In the genomic region with DNA sequence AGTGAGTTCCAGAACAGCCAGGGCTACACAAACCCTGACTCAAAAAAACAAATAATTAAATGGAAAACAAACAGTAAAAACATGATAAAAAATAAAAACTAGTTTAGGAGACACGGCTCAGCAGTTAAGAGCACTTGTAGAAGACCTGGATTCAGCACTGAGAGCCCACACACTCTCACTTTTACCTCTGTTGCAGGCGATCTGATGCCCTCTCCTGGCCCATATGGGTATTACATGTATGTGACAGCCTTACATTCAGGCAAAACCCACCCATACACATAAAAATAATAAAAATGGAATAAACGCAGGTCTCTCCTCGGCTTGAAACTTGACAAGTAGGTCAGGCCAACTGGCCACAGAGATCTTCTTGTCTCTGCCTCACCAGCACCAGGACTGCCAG, we compare ENCODE assay signal across 9 mouse cellular contexts. TPM values are rescaled to one million over a fixed set of nuclear protein-coding genes. Genes with fewer than 3 reads are reported as not detected.
A peak's percentile ranks its signal among the peaks of the same experiment; 100 is the strongest.
DNase-seq lines count a peak whose midpoint lies in the region; ATAC-seq and TF ChIP-seq lines count a peak whose summit lies in the region.
"Had no signal": no experiment of that assay in that cellular context is flagged by ENCODE, and none has a peak within 500 bp of the region (broad histone marks: within the 10 kb centered on the region; RNA-seq: fewer than 3 reads in every experiment).

No protein-coding gene starts in this region.

- no peak overlapping the region for H3K4me2 ChIP-seq in lung, embryonic 14.5 days
- H3K4me2 ChIP-seq: limb, embryonic 12.5 days had no signal

- WGBS in lung, embryonic 14.5 days, result 7% methylated on average over 4 of the region's 4 CpGs

- H3K9ac ChIP-seq in lung, embryonic 14.5 days, result no peak overlapping the region
- H3K9ac ChIP-seq: limb, embryonic 12.5 days had no signal

- DNase-seq in MN1 (ENCODE audit: low spot score), result peak; percentile 89
- DNase-seq in brain, embryonic 14.5 days (ENCODE audit: low read depth), result peak; percentile 92
- peak; percentile 21 for DNase-seq in heart, postnatal 25 days (ENCODE audit: low spot score)
- peak; percentile 76 to 84 for DNase-seq in kidney, postnatal 4 days
- peak; percentile 93 for DNase-seq in lung, embryonic 14.5 days
- peak; percentile 86 for DNase-seq in retina, postnatal 1 day
- DNase-seq in thymus, postnatal 4 days, result peak; percentile 82

- H3K36me3 ChIP-seq in lung, embryonic 14.5 days (ENCODE audit: insufficient read depth), result no peaks in the 10 kb centered on the region
- H3K36me3 ChIP-seq: limb, embryonic 12.5 days had no signal

- intact Hi-C loops in heart, postnatal 25 days (cut with DNase I), result loop anchor here (5.0 kb wide), 3 partner anchors 42 to 202 kb away; a partner anchor contains a TSS

- TF ChIP-seq CTCF in brain, embryonic 14.5 days (IDR thresholded peaks at IDR 0.05; ENCODE audit: borderline replicate concordance, extremely low read depth, insufficient read depth, insufficient read length), result peak; percentile 82; the same call in 1 of the 2 replicates
- peak; percentile 93 for TF ChIP-seq CTCF in lung, embryonic 14.5 days (IDR thresholded peaks at IDR 0.05; ENCODE audit: low read depth)

- H3K27me3 ChIP-seq in lung, embryonic 14.5 days (ENCODE audit: insufficient read depth, low read length), result no peaks in the 10 kb centered on the region

- H3K4me3 ChIP-seq in lung, embryonic 14.5 days (ENCODE audit: low read depth, low read length), result no peak overlapping the region
- H3K4me3 ChIP-seq: limb, embryonic 12.5 days had no signal

- no peaks in the 10 kb centered on the region for H3K9me3 ChIP-seq in lung, embryonic 14.5 days (ENCODE audit: low read depth, low read length)
- H3K9me3 ChIP-seq: limb, embryonic 12.5 days had no signal

- H3K4me1 ChIP-seq in lung, embryonic 14.5 days (ENCODE audit: insufficient read depth), result no peaks in the 10 kb centered on the region
- H3K4me1 ChIP-seq: limb, embryonic 12.5 days had no signal

- TF ChIP-seq POLR2A in brain, embryonic 14.5 days (IDR thresholded peaks at IDR 0.05; ENCODE audit: borderline replicate concordance, extremely low read depth, insufficient read depth, insufficient read length, poor library complexity, severe bottlenecking), result no peak

- peak; percentile 87 for ATAC-seq in erythroid progenitor cell, adult 5-6 weeks (replicated peaks; ENCODE audit: low FRiP score, poor library complexity, severe bottlenecking)
- peak; percentile 67; the same call in 1 of the 2 replicates for ATAC-seq in lung, embryonic 14.5 days (ENCODE audit: insufficient read depth)

- H3K27ac ChIP-seq in lung, embryonic 14.5 days (ENCODE audit: low read depth), result no peak overlapping the region
- H3K27ac ChIP-seq: limb, embryonic 12.5 days had no signal

RNA-seq across cellular contexts. Expression of a gene that starts 10.3 kb away (rescaled TPM):
- polyA plus RNA-seq in brain, embryonic 14.5 days (2012; rRNA removed), result 0.52 and 0.62 TPM in 2 replicates
- not detected in 2 replicates for total RNA-seq in erythroid progenitor cell, adult 5-6 weeks (2015; ENCODE audit: low replicate concordance)
- not detected in 2 replicates for total RNA-seq in erythroid progenitor cell, adult 5-6 weeks (2017; ENCODE audit: low replicate concordance)
- total RNA-seq in heart, postnatal 25 days (2021), result not detected
- 0.37 and 0.66 TPM in 2 replicates for polyA plus RNA-seq in lung, embryonic 14.5 days (2014; fragmentation: Nextera tagmentation; extraction: Ambion mirVana)
- polyA plus RNA-seq: limb, embryonic 12.5 days had no signal

RNA-seq across cellular contexts. Expression of a gene that starts 12.2 kb away (rescaled TPM):
- polyA plus RNA-seq in brain, embryonic 14.5 days (2012; rRNA removed), result 694 and 702 TPM in 2 replicates
- total RNA-seq in erythroid progenitor cell, adult 5-6 weeks (2015; ENCODE audit: low replicate concordance), result 456 and 552 TPM in 2 replicates
- total RNA-seq in erythroid progenitor cell, adult 5-6 weeks (2017; ENCODE audit: low replicate concordance), result 368 and 428 TPM in 2 replicates
- total RNA-seq in heart, postnatal 25 days (2021), result 100 to 1,000 TPM; 102 to 128 TPM
- 573 and 582 TPM in 2 replicates for polyA plus RNA-seq in lung, embryonic 14.5 days (2014; fragmentation: Nextera tagmentation; extraction: Ambion mirVana)

RNA-seq across cellular contexts. Expression of a gene that starts 39.1 kb away (rescaled TPM):
- polyA plus RNA-seq in brain, embryonic 14.5 days (2012; rRNA removed), result 111 and 173 TPM in 2 replicates
- 160 and 173 TPM in 2 replicates for total RNA-seq in erythroid progenitor cell, adult 5-6 weeks (2015; ENCODE audit: low replicate concordance)
- 455 and 477 TPM in 2 replicates for total RNA-seq in erythroid progenitor cell, adult 5-6 weeks (2017; ENCODE audit: low replicate concordance)
- 100 to 1,000 TPM; 266 to 295 TPM for total RNA-seq in heart, postnatal 25 days (2021)
- 269 and 282 TPM in 2 replicates for polyA plus RNA-seq in lung, embryonic 14.5 days (2014; fragmentation: Nextera tagmentation; extraction: Ambion mirVana)

Comparison
In these comparisons a context has a peak if more than half of its experiments do, and no peak if none do; other contexts are left out.
1. DNase-seq: peak in every context shown above with its lines; median percentile 93 in lung, embryonic 14.5 days; 92 in brain, embryonic 14.5 days; 89 in MN1; 86 in retina, postnatal 1 day; 82 in thymus, postnatal 4 days; 80 in kidney, postnatal 4 days; 21 in heart, postnatal 25 days.